Mouse (Mus musculus): ENCODE data around the gene Paxx. TPM values are rescaled to one million over a fixed set of nuclear protein-coding genes. Genes with fewer than 3 reads are reported as not detected.

Paxx gene
- polyA plus RNA-seq, 1 experiment = 62.7 TPM

- no peaks in the 10 kb centered on the region for H3K27me3 ChIP-seq (ENCODE audit: control insufficient read depth, insufficient read depth, low read length)
- H3K4me3 ChIP-seq (ENCODE audit: low read depth, low read length) = no peak overlapping the region
- H3K4me1 ChIP-seq (ENCODE audit: control insufficient read depth, insufficient read depth, insufficient read length, low read length) = peaks cover 26% of the 10 kb centered on the region
- TF ChIP-seq POLR2A (IDR thresholded peaks at IDR 0.05; ENCODE audit: low read depth, low read length) = no peak
- TF ChIP-seq CTCF (IDR thresholded peaks at IDR 0.05; ENCODE audit: extremely low read depth, insufficient read length, insufficient replicate concordance, low read depth, low read length) = no peak
- WGBS = 80% methylated on average over 9 of the region's 9 CpGs
- H3K27ac ChIP-seq (ENCODE audit: insufficient read depth, low read depth, low read length) = no peak overlapping the region
- H3K36me3 ChIP-seq (ENCODE audit: control insufficient read depth, insufficient read depth, low read length) = 0 out of 2 replicates have a peak, but pooled peaks cover 2% of the 10 kb centered on the region
Observed at GRCm38 (mm10) chr2:25457022-25457896, 3.6 kb downstream of the Paxx start.

- Histone ChIP-seq H3K36me3 (ENCODE audit: control insufficient read depth, insufficient read depth, low read length) (0 out of 2 replicates have a peak, but pooled peaks cover 2% of the 10 kb centered on the region), H3K27ac (ENCODE audit: insufficient read depth, low read depth, low read length) (no peak within 1 kb of the TSS), H3K27me3 (ENCODE audit: control insufficient read depth, insufficient read depth, low read length) (no peaks in the 10 kb centered on the region), H3K4me1 (ENCODE audit: control insufficient read depth, insufficient read depth, insufficient read length, low read length) (peaks cover 24% of the 10 kb centered on the region), H3K4me3 (ENCODE audit: low read depth, low read length) (no peak within 1 kb of the TSS)
- TF ChIP-seq POLR2A (IDR thresholded peaks at IDR 0.05; ENCODE audit: low read depth, low read length) = no peak
- no peak for TF ChIP-seq CTCF (IDR thresholded peaks at IDR 0.05; ENCODE audit: extremely low read depth, insufficient read length, insufficient replicate concordance, low read depth, low read length)
- WGBS = 28% methylated on average over 14 of the region's 14 CpGs
Observed at GRCm38 (mm10) chr2:25456205-25456953, 4.5 kb downstream of the Paxx start, which contains the start of gene Clic3. TSS of gene Clic3 (plus strand) at chr2:25456838.

GRCm38 (mm10) chr2:25452951-25453350 is 7.9 kb downstream of the Paxx start:
- no peaks in the 10 kb centered on the region for H3K27me3 ChIP-seq (ENCODE audit: control insufficient read depth, insufficient read depth, low read length)
- no peak overlapping the region for H3K4me3 ChIP-seq (ENCODE audit: low read depth, low read length)
- 82% methylated on average over 1 of the region's 1 CpGs for WGBS
- peaks cover 15% of the 10 kb centered on the region for H3K4me1 ChIP-seq (ENCODE audit: control insufficient read depth, insufficient read depth, insufficient read length, low read length)
- H3K27ac ChIP-seq (ENCODE audit: insufficient read depth, low read depth, low read length) = no peak overlapping the region
- TF ChIP-seq CTCF (IDR thresholded peaks at IDR 0.05; ENCODE audit: extremely low read depth, insufficient read length, insufficient replicate concordance, low read depth, low read length) (no peak), POLR2A (IDR thresholded peaks at IDR 0.05; ENCODE audit: low read depth, low read length) (no peak)
- no peaks in the 10 kb centered on the region for H3K36me3 ChIP-seq (ENCODE audit: control insufficient read depth, insufficient read depth, low read length)

- TF ChIP-seq POLR2A (IDR thresholded peaks at IDR 0.05; ENCODE audit: low read depth, low read length) (no peak), CTCF (IDR thresholded peaks at IDR 0.05; ENCODE audit: extremely low read depth, insufficient read length, insufficient replicate concordance, low read depth, low read length) (no peak)
- Histone ChIP-seq H3K4me3 (ENCODE audit: low read depth, low read length) (no peak overlapping the region), H3K36me3 (ENCODE audit: control insufficient read depth, insufficient read depth, low read length) (peaks cover 1% of the 10 kb centered on the region; the same call in 1 of the 2 replicates), H3K27ac (ENCODE audit: insufficient read depth, low read depth, low read length) (peak overlapping the region; percentile 18; the same call in 1 of the 2 replicates), H3K4me1 (ENCODE audit: control insufficient read depth, insufficient read depth, insufficient read length, low read length) (peaks cover 7% of the 10 kb centered on the region), H3K27me3 (ENCODE audit: control insufficient read depth, insufficient read depth, low read length) (no peaks in the 10 kb centered on the region)
- 65% methylated on average over 8 of the region's 8 CpGs for WGBS
Observed at GRCm38 (mm10) chr2:25450853-25451647, 9.8 kb downstream of the Paxx start.

- H3K27ac ChIP-seq (ENCODE audit: insufficient read depth, low read depth, low read length) = no peak overlapping the region
- no peak overlapping the region for H3K4me3 ChIP-seq (ENCODE audit: low read depth, low read length)
- H3K27me3 ChIP-seq (ENCODE audit: control insufficient read depth, insufficient read depth, low read length) = no peaks in the 10 kb centered on the region
- H3K36me3 ChIP-seq (ENCODE audit: control insufficient read depth, insufficient read depth, low read length) = peaks cover 2% of the 10 kb centered on the region; the same call in 1 of the 2 replicates
- H3K4me1 ChIP-seq (ENCODE audit: control insufficient read depth, insufficient read depth, insufficient read length, low read length) = no peaks in the 10 kb centered on the region; the same call in 1 of the 2 replicates
- WGBS = 94% methylated on average over 14 of the region's 14 CpGs
- TF ChIP-seq POLR2A (IDR thresholded peaks at IDR 0.05; ENCODE audit: low read depth, low read length) = no peak
- TF ChIP-seq CTCF (IDR thresholded peaks at IDR 0.05; ENCODE audit: extremely low read depth, insufficient read length, insufficient replicate concordance, low read depth, low read length) = no peak
Observed at GRCm38 (mm10) chr2:25442682-25443081, 18.2 kb downstream of the Paxx start.

- Histone ChIP-seq H3K4me1 (ENCODE audit: control insufficient read depth, insufficient read depth, insufficient read length, low read length) (peaks cover 6% of the 10 kb centered on the region), H3K27me3 (ENCODE audit: control insufficient read depth, insufficient read depth, low read length) (no peaks in the 10 kb centered on the region), H3K36me3 (ENCODE audit: control insufficient read depth, insufficient read depth, low read length) (peaks cover 1% of the 10 kb centered on the region; the same call in 1 of the 2 replicates), H3K27ac (ENCODE audit: insufficient read depth, low read depth, low read length) (no peak overlapping the region), H3K4me3 (ENCODE audit: low read depth, low read length) (no peak overlapping the region)
- WGBS = 89% methylated on average over 20 of the region's 20 CpGs
- TF ChIP-seq POLR2A (IDR thresholded peaks at IDR 0.05; ENCODE audit: low read depth, low read length) (no peak), CTCF (IDR thresholded peaks at IDR 0.05; ENCODE audit: extremely low read depth, insufficient read length, insufficient replicate concordance, low read depth, low read length) (no peak)
Observed at GRCm38 (mm10) chr2:25441067-25441466, 19.8 kb downstream of the Paxx start.

Data from small intestine, adult 2 months (tissue).